Mouse (Mus musculus) CH12.LX (cell line): ENCODE data around the gene Plscr2. TPM values are rescaled to one million over a fixed set of nuclear protein-coding genes. Genes with fewer than 3 reads are reported as not detected.

Experiments
- DNase-seq: peaks from one replicate; pipeline ENCODE4 v3.0.0-alpha.2; 2013; ENCODE audit errors: extremely low read depth
- H3K27ac ChIP-seq: 2 replicates; pipeline ENCODE4 v1.5.1; 2012; ENCODE audit warnings: low read depth, mild to moderate bottlenecking, control low read depth, moderate library complexity; ENCODE audit not compliant: insufficient read depth
- H3K27me3 ChIP-seq: replicated peaks from 2 replicates; pipeline ENCODE3; 2012; ENCODE audit warnings: inconsistent platforms
- H3K36me3 ChIP-seq, 2 experiments: replicated peaks in 1 of 2; 2 replicates each; pipeline versions ENCODE3 to v1.6.1; 2012; ENCODE audit warnings: inconsistent platforms in 1 of 2, low read length in 1 of 2, mild to moderate bottlenecking in 1 of 2, mixed read lengths in 1 of 2, moderate library complexity in 1 of 2; ENCODE audit not compliant: control insufficient read depth in 1 of 2, insufficient read depth in 1 of 2
- H3K4me1 ChIP-seq, 2 experiments: 2 replicates each; pipeline ENCODE4 v1.6.1; 2012; ENCODE audit warnings: inconsistent platforms in 1 of 2, moderate library complexity in 1 of 2; ENCODE audit not compliant: insufficient read depth in 2 of 2, control insufficient read depth in 1 of 2
- H3K4me2 ChIP-seq: 2 replicates; pipeline ENCODE4 v1.6.1; 2012; ENCODE audit warnings: low read depth, mild to moderate bottlenecking, control low read depth; ENCODE audit not compliant: poor library complexity, insufficient read depth, severe bottlenecking
- H3K4me3 ChIP-seq, 3 experiments: fragments of 150-350 bp in 1 of 3; sonication (generic) in 1 of 3; replicated peaks in 1 of 3; 2 replicates each; pipeline versions ENCODE3 to v1.5.1; 2011 to 2012; ENCODE audit warnings: low read depth in 2 of 3, low read length in 2 of 3, mild to moderate bottlenecking in 2 of 3, moderate library complexity in 2 of 3, control low read depth in 1 of 3, improper control_type of control experiment in 1 of 3, inconsistent platforms in 1 of 3, mixed read lengths in 1 of 3; ENCODE audit not compliant: poor library complexity in 1 of 3
- H3K79me2 ChIP-seq: replicated peaks from 2 replicates; pipeline ENCODE4 v1.6.1; 2012; ENCODE audit warnings: mild to moderate bottlenecking, moderate library complexity; ENCODE audit not compliant: control insufficient read depth, poor library complexity, insufficient read depth, severe bottlenecking; ENCODE audit errors: extremely low read depth
- H3K9ac ChIP-seq: 2 replicates; pipeline ENCODE4 v1.6.1; 2012; ENCODE audit warnings: low read depth, mild to moderate bottlenecking, control low read depth, moderate library complexity; ENCODE audit not compliant: insufficient read depth
- H3K9me3 ChIP-seq: replicated peaks from 2 replicates; pipeline ENCODE3; 2012; ENCODE audit warnings: low read length, inconsistent platforms, mixed read lengths
- BHLHE40 ChIP-seq: IDR thresholded peaks from 2 replicates; pipeline ENCODE4 v1.6.1; 2011; ENCODE audit warnings: mild to moderate bottlenecking, low read depth, low read length, improper control_type of control experiment
- CHD2 ChIP-seq: IDR thresholded peaks from 2 replicates; pipeline ENCODE4 v1.6.1; 2011; ENCODE audit warnings: low read length, improper control_type of control experiment
- E2F4 ChIP-seq: IDR thresholded peaks from 2 replicates; pipeline ENCODE4 v1.6.1; 2011; ENCODE audit warnings: low read depth, low read length, improper control_type of control experiment; ENCODE audit not compliant: insufficient replicate concordance
- ETS1 ChIP-seq: conservative IDR thresholded peaks from 2 replicates; pipeline ENCODE4 v1.6.1; 2012; ENCODE audit warnings: low read depth, mild to moderate bottlenecking, inconsistent platforms, low read length, improper control_type of control experiment, moderate library complexity
- GABPA ChIP-seq: IDR thresholded peaks from 2 replicates; pipeline ENCODE4 v1.6.1; 2012; ENCODE audit warnings: low read depth, low read length, improper control_type of control experiment, inconsistent platforms; ENCODE audit not compliant: insufficient replicate concordance
- HCFC1 ChIP-seq: IDR thresholded peaks from 2 replicates; pipeline ENCODE4 v1.6.1; 2012; ENCODE audit warnings: low read depth, mild to moderate bottlenecking, inconsistent platforms, low read length, improper control_type of control experiment
- IRF4 ChIP-seq: IDR thresholded peaks from 2 replicates; pipeline ENCODE4 v1.6.1; 2014; ENCODE audit warnings: low read depth, mild to moderate bottlenecking, inconsistent platforms, low read length, improper control_type of control experiment
- JUND ChIP-seq: conservative IDR thresholded peaks from 2 replicates; pipeline ENCODE4 v1.6.1; 2011; ENCODE audit warnings: low read depth, low read length, improper control_type of control experiment
- MYC ChIP-seq: IDR thresholded peaks from 2 replicates; pipeline ENCODE4 v1.6.1; 2011; ENCODE audit warnings: low read depth, mild to moderate bottlenecking, improper control_type of control experiment, low read length
- NRF1 ChIP-seq: IDR thresholded peaks from 2 replicates; pipeline ENCODE4 v1.6.1; 2014; ENCODE audit warnings: low read depth, mild to moderate bottlenecking, inconsistent platforms, low read length, improper control_type of control experiment, moderate library complexity
- SMC3 ChIP-seq: IDR thresholded peaks from 2 replicates; pipeline ENCODE4 v1.6.1; 2011; ENCODE audit warnings: low read depth, low read length, improper control_type of control experiment
- ZKSCAN1 ChIP-seq: IDR thresholded peaks from 2 replicates; pipeline ENCODE4 v1.6.1; 2012; ENCODE audit warnings: low read depth, inconsistent platforms, low read length, improper control_type of control experiment, borderline replicate concordance
- ZMIZ1 ChIP-seq: IDR thresholded peaks from 2 replicates; pipeline ENCODE4 v1.6.1; 2012; ENCODE audit warnings: low read depth, mild to moderate bottlenecking, inconsistent platforms, low read length, improper control_type of control experiment
- ZNF384 ChIP-seq: IDR thresholded peaks from 2 replicates; pipeline ENCODE4 v1.6.1; 2012; ENCODE audit warnings: low read depth, low read length, improper control_type of control experiment, inconsistent platforms
- dilution Hi-C: fragments of 300-500 bp; cut with MboI; formaldehyde crosslinking; loops from 2 replicates; pipeline ENCODE4 v1.14.3; 2020; ENCODE audit warnings: low sequenced_read_pairs; ENCODE audit not compliant: extremely low pct_unique_long_range_greater_than_20kb, extremely low pct_ligation_motif_present
- in situ Hi-C: fragments of 300-500 bp; cut with MboI; formaldehyde crosslinking; loops from 3 replicates; pipeline ENCODE4 v1.14.3; 2019; ENCODE audit warnings: low sequenced_read_pairs, low pct_ligation_motif_present, low pct_unique_long_range_greater_than_20kb, mixed read lengths
- polyA plus RNA-seq: library from polyadenylated mRNA; unstranded; fragments of >175 nt; gene quantifications from 2 replicates; pipeline ENCODE4 v1.2.1, GENCODE M21; 2012; ENCODE audit warnings: low read depth; ENCODE audit not compliant: insufficient read length
- total RNA-seq, 2 experiments: library from RNA; depleted of rRNA; stranded (reverse); fragments of 300-350 nt in 1 of 2; fragments of >200 nt in 1 of 2; gene quantifications; 2 replicates each; pipeline ENCODE4 v1.2.3; 2012 to 2014

The Plscr2 gene
- total and polyA plus RNA-seq, 3 experiments = 0.91 to 1.4 (median 0.95) TPM

GRCm38 (mm10) chr9:92282563-92283171 lies 7.3 kb downstream of the Plscr2 start:
- no peak overlapping the region for H3K27ac ChIP-seq
- in situ Hi-C loops (no loop called here), dilution Hi-C loops (no loop called here)
- no peaks in the 10 kb centered on the region for H3K27me3 ChIP-seq
- no peak overlapping the region for H3K4me3 ChIP-seq
- H3K4me2 ChIP-seq = no peak overlapping the region
- peaks cover 10 to 25% of the 10 kb centered on the region in 2 experiments for H3K36me3 ChIP-seq
- H3K4me1 ChIP-seq = no peaks in the 10 kb centered on the region
- H3K79me2 ChIP-seq = no peaks in the 10 kb centered on the region
- no peak overlapping the region for H3K9ac ChIP-seq
- H3K9me3 ChIP-seq = no peaks in the 10 kb centered on the region
- TF ChIP-seq ZMIZ1 (no peak), IRF4 (no peak), MYC (no peak), BHLHE40 (no peak), ZNF384 (peak; percentile 78), ZKSCAN1 (no peak), HCFC1 (no peak), JUND (no peak)
- no peak for DNase-seq

- no peaks in the 10 kb centered on the region for H3K27me3 ChIP-seq
- H3K9ac ChIP-seq = no peak overlapping the region
- DNase-seq = no peak
- no peaks in the 10 kb centered on the region for H3K9me3 ChIP-seq
- TF ChIP-seq NRF1 (no peak), CHD2 (no peak), SMC3 (no peak), ZKSCAN1 (no peak), E2F4 (no peak), ETS1 (no peak), IRF4 (no peak), GABPA (no peak)
- no peaks in the 10 kb centered on the region for H3K79me2 ChIP-seq
- H3K27ac ChIP-seq = no peak overlapping the region
- in situ Hi-C loops = no loop called here
- dilution Hi-C loops = no loop called here
- no peak overlapping the region for H3K4me2 ChIP-seq
- peaks cover 0 to 4% of the 10 kb centered on the region in 2 experiments; a peak in 1 of 4 replicates for H3K4me1 ChIP-seq
- H3K36me3 ChIP-seq = peaks cover 19 to 45% of the 10 kb centered on the region in 2 experiments
- no peak overlapping the region for H3K4me3 ChIP-seq
Observed at GRCm38 (mm10) chr9:92289675-92290074, 14.3 kb downstream of the Plscr2 start.
